Mouse (Mus musculus) limb, embryonic 14.5 days (tissue): ENCODE measurements at regions not wholly inside any gene's neighbourhood (a gene's known extent, or its start where the extent isn't known, plus 50 kb on each side); places are given as distances from the start of the nearest gene placed in this dataset.

ENCODE experiments used
- ATAC-seq: fragments of 200-750 bp; cut with Nextera tagmentation; 2 replicates; pipeline ENCODE4 v1.8.0; 2017; ENCODE audit warnings: low read depth, moderate number of reproducible peaks, moderate TSS enrichment; ENCODE audit not compliant: low FRiP score
- DNase-seq: peaks from one replicate; pipeline ENCODE4 v3.0.0-alpha.2; 2015; ENCODE audit warnings: low spot score
- H3K27ac ChIP-seq: fragments of 300-500 bp; sonication (generic); replicated peaks from 2 replicates; pipeline ENCODE4 v1.5.1; 2014; ENCODE audit warnings: low read depth, mild to moderate bottlenecking, low read length, moderate library complexity, mixed read lengths
- H3K27me3 ChIP-seq: fragments of 300-500 bp; sonication (generic); 2 replicates; pipeline ENCODE4 v1.6.1; 2014; ENCODE audit warnings: low read length, mixed read lengths; ENCODE audit not compliant: control insufficient read depth, insufficient read depth
- H3K36me3 ChIP-seq: fragments of 300-500 bp; sonication (generic); 2 replicates; pipeline ENCODE4 v1.6.1; 2014; ENCODE audit warnings: mild to moderate bottlenecking, low read length, moderate library complexity, mixed read lengths; ENCODE audit not compliant: control insufficient read depth, insufficient read depth
- H3K4me1 ChIP-seq: fragments of 300-500 bp; sonication (generic); 2 replicates; pipeline ENCODE4 v1.6.1; 2014; ENCODE audit warnings: antibody characterized with exemption, low read length, mixed read lengths; ENCODE audit not compliant: control insufficient read depth, insufficient read depth
- H3K4me2 ChIP-seq: fragments of 300-500 bp; sonication (generic); replicated peaks from 2 replicates; pipeline ENCODE4 v1.6.1; 2014; ENCODE audit warnings: low read depth, mild to moderate bottlenecking, low read length, moderate library complexity; ENCODE audit not compliant: severe bottlenecking
- H3K4me3 ChIP-seq: fragments of 300-500 bp; sonication (generic); replicated peaks from 2 replicates; pipeline ENCODE4 v1.5.1; 2014; ENCODE audit warnings: low read length
- H3K9ac ChIP-seq: fragments of 300-500 bp; sonication (generic); 2 replicates; pipeline ENCODE4 v1.6.1; 2014; ENCODE audit warnings: mild to moderate bottlenecking, low read depth, low read length, moderate library complexity; ENCODE audit not compliant: severe bottlenecking
- H3K9me3 ChIP-seq: fragments of 300-500 bp; sonication (generic); 2 replicates; pipeline ENCODE4 v1.6.1; 2016; ENCODE audit warnings: low read length; ENCODE audit not compliant: control insufficient read depth
- POLR2A ChIP-seq: fragments of 200-500 bp; IDR thresholded peaks from 2 replicates; pipeline ENCODE4 v1.8.0; 2012; ENCODE audit warnings: inconsistent platforms, mild to moderate bottlenecking, moderate library complexity, borderline replicate concordance; ENCODE audit not compliant: insufficient read depth, insufficient read length; ENCODE audit errors: extremely low read depth
- WGBS: fragments of 180-500 bp; shearing (Covaris S2); extraction: QIAGEN DNeasy Blood & Tissue Kit; methylation state at CpG from one replicate; pipeline ENCODE4 v1.1.7; 2014; 5-methylcytosine and 5-hydroxymethylcytosine counted together

- DNase-seq (no peak), ATAC-seq (no peak)
- no peak for TF ChIP-seq POLR2A
- Histone ChIP-seq H3K27me3 (no peaks in the 10 kb centered on the region), H3K9ac (no peak overlapping the region), H3K4me3 (no peak overlapping the region), H3K9me3 (no peaks in the 10 kb centered on the region), H3K36me3 (no peaks in the 10 kb centered on the region), H3K4me2 (no peak overlapping the region), H3K4me1 (no peaks in the 10 kb centered on the region), H3K27ac (no peak overlapping the region)
- 71% methylated on average over 1 of the region's 1 CpGs for WGBS
Observed at GRCm38 (mm10) chr4:22938302-22938701, 450.1 kb upstream of the Pou3f2 start.

- no peak for TF ChIP-seq POLR2A
- WGBS, result 87% methylated on average over 8 of the region's 8 CpGs
- H3K9ac ChIP-seq, result no peak overlapping the region
- no peak overlapping the region for H3K4me3 ChIP-seq
- no peaks in the 10 kb centered on the region for H3K4me1 ChIP-seq
- H3K4me2 ChIP-seq, result no peak overlapping the region
- no peaks in the 10 kb centered on the region for H3K9me3 ChIP-seq
- DNase-seq (no peak), ATAC-seq (no peak)
- H3K36me3 ChIP-seq, result no peaks in the 10 kb centered on the region
- no peak overlapping the region for H3K27ac ChIP-seq
- no peaks in the 10 kb centered on the region for H3K27me3 ChIP-seq
Observed at GRCm38 (mm10) chr4:22924181-22924580, 436.0 kb upstream of the Pou3f2 start.

GRCm38 (mm10) chr4:22914886-22915285 lies 426.7 kb upstream of the Pou3f2 start:
- Histone ChIP-seq H3K27me3 (no peaks in the 10 kb centered on the region), H3K36me3 (no peaks in the 10 kb centered on the region), H3K4me1 (no peaks in the 10 kb centered on the region), H3K9ac (no peak overlapping the region), H3K4me2 (no peak overlapping the region), H3K9me3 (peaks cover 3% of the 10 kb centered on the region; the same call in 1 of the 2 replicates), H3K27ac (no peak overlapping the region), H3K4me3 (no peak overlapping the region)
- ATAC-seq, result no peak
- no peak for DNase-seq
- WGBS, result 41% methylated on average over 5 of the region's 5 CpGs
- no peak for TF ChIP-seq POLR2A

GRCm38 (mm10) chr4:22892694-22893046 lies 404.5 kb upstream of the Pou3f2 start:
- TF ChIP-seq POLR2A, result no peak
- Histone ChIP-seq H3K4me1 (no peaks in the 10 kb centered on the region), H3K4me3 (no peak overlapping the region), H3K36me3 (no peaks in the 10 kb centered on the region), H3K9ac (no peak overlapping the region), H3K27me3 (no peaks in the 10 kb centered on the region), H3K27ac (no peak overlapping the region), H3K4me2 (no peak overlapping the region), H3K9me3 (no peaks in the 10 kb centered on the region)
- no peak for DNase-seq
- ATAC-seq, result no peak
- WGBS, result 59% methylated on average over 4 of the region's 4 CpGs

DNA sequence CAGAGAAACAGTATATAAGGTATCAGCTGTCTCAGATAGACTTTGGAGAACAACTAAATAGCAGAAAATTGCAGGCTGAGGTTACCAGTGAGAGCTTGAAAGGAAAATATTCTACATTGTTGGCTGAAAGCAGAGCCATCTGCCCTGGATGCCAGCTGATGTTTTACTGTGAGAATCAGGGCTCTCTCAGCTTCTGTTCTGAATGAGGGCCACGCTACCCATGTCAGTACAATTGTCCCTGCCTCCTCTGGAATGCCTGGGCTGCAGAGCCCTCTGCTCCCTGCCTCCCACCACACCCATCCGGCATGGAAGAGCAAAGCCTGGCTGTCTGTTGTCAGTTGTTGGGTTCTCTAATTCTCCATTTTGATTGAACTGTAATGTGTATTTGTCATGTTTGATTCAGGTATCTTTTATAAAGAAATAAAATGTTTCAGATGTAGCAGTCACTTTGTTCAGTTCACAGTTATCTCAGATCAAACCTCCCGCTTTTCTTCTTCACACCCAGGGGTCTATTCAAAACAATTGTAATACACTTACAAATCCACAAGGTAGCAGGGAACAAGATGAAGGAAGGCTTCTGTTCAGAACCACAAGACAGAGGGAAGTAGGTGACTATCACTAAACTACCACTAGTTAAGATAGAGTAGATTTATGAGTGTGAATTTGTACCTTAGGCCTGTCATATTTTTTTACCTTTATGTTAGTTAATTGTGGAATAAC lies 404.0 kb upstream of the Pou3f2 start:
- ATAC-seq, result no peak
- H3K4me1 ChIP-seq, result no peaks in the 10 kb centered on the region
- H3K27ac ChIP-seq, result no peak overlapping the region
- H3K4me2 ChIP-seq, result no peak overlapping the region
- TF ChIP-seq POLR2A, result no peak
- H3K27me3 ChIP-seq, result no peaks in the 10 kb centered on the region
- no peaks in the 10 kb centered on the region for H3K36me3 ChIP-seq
- WGBS, result 57% methylated on average over 3 of the region's 3 CpGs
- no peaks in the 10 kb centered on the region for H3K9me3 ChIP-seq
- H3K9ac ChIP-seq, result no peak overlapping the region
- no peak overlapping the region for H3K4me3 ChIP-seq
- no peak for DNase-seq
